Mouse (Mus musculus): ENCODE measurements around the gene Slc37a4.
"Not testable (repeated sequence)": the region's sequence is repeated elsewhere in the genome, so short reads cannot be mapped to it uniquely, and the experiment has no call there.

Gene Slc37a4

DNA sequence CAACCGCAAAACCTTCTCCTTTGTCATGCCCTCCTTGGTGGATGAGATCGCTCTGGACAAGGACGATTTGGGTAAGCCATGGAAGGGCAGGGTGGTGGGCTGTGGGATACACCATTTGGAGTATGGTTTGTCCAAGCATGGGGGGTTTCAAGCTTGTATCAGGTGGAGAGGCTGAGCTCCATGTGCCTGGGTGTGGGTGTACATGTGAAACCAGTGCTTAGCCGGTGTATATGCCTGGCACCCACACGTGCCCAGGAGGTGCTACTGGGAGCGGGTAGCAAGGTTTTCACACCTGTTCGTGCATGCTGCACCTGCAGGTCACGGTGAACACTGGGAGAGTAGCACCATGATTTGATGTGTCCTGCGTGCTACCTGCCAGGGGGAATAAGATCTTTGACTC lies 1.9 kb downstream of the Slc37a4 start:
- no peak for DNase-seq (ENCODE audit: low read depth, low spot score)

- no peak for DNase-seq (ENCODE audit: low read depth, low spot score)
These were observed 2.6 kb downstream of the Slc37a4 start for GRCm38 (mm10) chr9:44399114-44399794.

- DNase-seq (ENCODE audit: low read depth, low spot score) = no peak
These were observed 3.1 kb downstream of the Slc37a4 start for GRCm38 (mm10) chr9:44399795-44400114.

DNA sequence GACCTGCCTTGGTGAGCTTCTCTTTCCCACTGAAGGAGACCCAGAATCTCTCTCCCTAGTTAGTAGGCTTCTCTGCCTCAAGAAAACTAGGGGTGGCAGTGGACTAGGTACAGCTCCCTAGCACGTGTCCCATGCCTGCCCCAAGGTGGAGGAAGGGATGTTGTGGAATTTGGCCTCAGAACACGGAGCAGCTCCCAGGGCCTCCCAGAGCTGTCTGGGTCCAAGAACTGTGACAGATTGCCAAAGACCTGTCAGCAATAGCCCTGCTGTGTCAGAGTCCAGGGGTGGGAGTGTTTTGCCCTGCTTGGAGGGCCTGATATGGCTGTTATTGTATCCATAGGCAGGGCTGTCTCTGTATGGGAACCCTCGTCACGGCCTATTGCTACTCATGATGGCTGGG lies 4.4 kb downstream of the Slc37a4 start:
- DNase-seq (ENCODE audit: low read depth, low spot score) = no peak

- DNase-seq (ENCODE audit: low read depth, low spot score) = no peak
These were observed 8.4 kb downstream of the Slc37a4 start for GRCm38 (mm10) chr9:44405011-44405410.

GRCm38 (mm10) chr9:44406906-44407751 lies 10.5 kb downstream of the Slc37a4 start, which contains the start of the genes Rps25 and Trappc4:
TSS of gene Rps25 (plus strand) at chr9:44407139.
TSS of gene Trappc4 (minus strand) at chr9:44407600.
- peak; percentile 95 for DNase-seq (ENCODE audit: low read depth, low spot score)

DNA sequence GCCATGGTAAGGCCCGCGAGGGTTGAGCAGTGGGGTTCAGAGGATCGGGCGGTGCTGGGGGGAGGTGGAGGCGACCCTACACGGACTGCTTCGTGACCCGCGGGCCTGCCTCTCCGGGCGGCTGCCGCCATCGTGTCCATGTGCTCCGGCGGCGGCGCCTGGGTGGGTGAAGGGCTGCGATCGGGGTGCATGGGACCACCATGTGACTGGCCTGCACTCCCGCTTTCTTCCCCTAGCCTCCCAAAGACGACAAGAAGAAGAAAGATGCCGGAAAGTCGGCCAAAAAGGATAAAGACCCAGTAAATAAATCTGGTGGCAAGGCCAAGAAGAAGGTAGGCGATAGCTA lies 11.1 kb downstream of the Slc37a4 start:
- DNase-seq (ENCODE audit: low read depth, low spot score) = no peak

GRCm38 (mm10) chr9:44408693-44409092 lies 12.0 kb downstream of the Slc37a4 start:
- DNase-seq (ENCODE audit: low read depth, low spot score) = not testable (repeated sequence)

DNA sequence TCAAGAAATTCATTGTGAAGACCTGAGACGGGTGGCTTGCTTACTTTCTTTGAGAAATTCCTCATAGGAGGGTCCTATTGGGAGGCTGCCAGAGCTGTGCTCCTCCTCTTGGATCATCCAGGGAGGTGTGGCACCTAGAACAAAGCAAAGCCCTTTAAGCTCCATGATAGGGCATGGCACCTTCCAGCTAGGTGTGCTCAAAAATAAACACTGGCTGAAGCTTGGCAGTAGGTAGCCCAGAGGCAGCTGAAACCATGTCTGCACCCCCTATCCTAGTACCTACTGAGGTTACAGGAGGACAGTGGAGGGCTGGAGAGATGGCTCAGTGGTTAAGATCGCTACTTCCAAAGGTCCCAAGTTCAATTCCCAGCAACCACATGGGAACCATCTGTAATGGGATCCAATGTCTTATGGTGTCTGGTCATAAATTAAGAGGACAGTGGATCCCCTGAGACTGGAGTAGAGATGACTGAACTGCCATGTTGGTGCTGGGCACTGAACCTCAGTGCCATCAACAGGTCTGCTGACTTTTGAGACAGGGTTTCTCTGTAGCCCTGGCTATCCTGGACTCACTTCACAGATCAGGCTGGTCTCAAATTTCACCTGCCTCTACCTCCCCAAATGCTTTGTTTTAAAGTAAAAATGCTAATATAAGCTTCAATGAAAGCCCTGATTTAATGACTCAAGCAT lies 14.1 kb downstream of the Slc37a4 start:
- no peak for DNase-seq (ENCODE audit: low read depth, low spot score)

DNA sequence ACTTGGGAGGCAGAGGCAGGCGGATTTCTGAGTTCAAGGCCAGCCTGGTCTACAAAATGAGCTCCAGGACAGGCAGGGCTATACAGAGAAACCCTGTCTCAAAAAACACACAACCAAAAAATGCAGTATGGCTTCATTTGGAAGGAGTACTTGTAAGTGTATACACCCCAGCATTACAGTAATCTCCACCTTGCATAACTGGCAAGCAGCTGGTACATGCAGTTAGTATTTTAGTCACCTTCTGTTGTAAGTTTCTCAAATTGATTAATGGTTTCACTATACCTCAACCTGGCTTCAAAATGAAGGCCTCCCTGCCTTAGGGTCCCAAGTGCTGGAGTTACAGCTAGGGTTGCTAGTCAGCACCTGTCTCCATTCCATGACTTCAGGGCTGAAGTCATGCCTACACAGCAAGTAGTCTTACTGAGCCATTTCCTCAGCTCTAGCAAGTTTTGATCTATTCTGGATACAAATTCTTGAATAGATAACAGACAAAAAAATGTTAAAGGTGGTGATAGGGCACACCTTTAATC lies 15.0 kb downstream of the Slc37a4 start:
- no peak for DNase-seq (ENCODE audit: low read depth, low spot score)

GRCm38 (mm10) chr9:44412306-44412705 lies 15.7 kb downstream of the Slc37a4 start:
- no peak for DNase-seq (ENCODE audit: low read depth, low spot score)

GRCm38 (mm10) chr9:44412781-44413180 lies 16.1 kb downstream of the Slc37a4 start:
- no peak for DNase-seq (ENCODE audit: low read depth, low spot score)

DNA sequence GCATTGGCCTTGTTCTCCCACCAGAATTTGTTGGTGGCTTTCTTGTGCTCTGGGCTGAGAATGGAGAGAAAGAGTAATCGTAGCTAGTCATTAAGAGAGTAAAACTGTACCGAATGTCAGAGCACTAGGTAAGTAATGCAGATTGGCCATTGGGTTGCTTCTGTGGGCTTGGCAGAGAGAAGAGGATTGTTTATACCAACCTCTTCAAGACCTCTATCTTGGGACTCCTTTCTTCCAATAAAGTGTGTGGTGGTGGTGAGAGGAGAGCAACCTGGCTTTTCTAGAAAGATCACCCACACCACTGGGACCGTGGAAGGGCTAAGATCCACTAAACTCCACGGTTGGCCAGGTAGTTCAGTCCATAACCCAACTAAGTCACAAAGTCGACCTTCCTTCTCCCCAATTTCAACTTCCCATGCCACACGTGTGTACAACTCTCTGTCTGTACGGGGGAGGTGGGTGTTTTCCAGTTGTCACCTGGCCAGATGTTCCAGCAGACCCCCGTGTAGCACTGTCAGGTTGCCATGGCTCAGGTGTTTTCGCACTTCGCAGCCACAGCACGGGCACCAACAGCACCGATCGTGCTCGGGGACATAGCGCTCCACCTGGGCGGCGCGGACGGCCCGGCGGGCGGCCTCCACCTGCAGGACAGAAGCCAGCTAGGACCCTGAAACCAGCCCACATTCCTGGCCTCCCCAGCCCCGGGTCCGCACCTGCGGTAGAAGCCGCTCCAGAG lies 20.7 kb downstream of the Slc37a4 start:
- no peak for DNase-seq (ENCODE audit: low read depth, low spot score)

DNA sequence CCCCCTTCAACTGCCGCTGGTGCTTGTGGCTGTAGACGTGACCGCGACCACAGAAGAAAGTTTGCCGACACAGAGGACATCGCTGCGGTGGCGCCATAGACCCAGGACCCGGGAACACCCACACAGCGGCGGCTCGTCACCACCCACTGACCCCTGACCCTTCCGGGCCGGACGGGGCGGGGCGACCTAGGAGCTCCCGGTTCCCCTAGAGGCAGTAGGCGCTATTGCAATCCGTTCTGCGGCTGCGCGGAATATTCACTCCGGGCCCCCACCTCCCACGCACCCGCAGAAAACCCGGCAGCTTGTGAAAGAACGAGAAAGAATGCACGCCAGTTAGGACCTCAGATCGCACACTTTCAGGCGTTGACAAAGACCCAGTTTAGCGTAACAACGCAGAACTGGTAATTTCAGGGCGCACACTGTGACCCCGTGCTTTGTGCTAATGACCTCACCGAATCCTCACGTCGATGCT lies 21.3 kb downstream of the Slc37a4 start:
- DNase-seq (ENCODE audit: low read depth, low spot score) = peak; percentile 95

DNA sequence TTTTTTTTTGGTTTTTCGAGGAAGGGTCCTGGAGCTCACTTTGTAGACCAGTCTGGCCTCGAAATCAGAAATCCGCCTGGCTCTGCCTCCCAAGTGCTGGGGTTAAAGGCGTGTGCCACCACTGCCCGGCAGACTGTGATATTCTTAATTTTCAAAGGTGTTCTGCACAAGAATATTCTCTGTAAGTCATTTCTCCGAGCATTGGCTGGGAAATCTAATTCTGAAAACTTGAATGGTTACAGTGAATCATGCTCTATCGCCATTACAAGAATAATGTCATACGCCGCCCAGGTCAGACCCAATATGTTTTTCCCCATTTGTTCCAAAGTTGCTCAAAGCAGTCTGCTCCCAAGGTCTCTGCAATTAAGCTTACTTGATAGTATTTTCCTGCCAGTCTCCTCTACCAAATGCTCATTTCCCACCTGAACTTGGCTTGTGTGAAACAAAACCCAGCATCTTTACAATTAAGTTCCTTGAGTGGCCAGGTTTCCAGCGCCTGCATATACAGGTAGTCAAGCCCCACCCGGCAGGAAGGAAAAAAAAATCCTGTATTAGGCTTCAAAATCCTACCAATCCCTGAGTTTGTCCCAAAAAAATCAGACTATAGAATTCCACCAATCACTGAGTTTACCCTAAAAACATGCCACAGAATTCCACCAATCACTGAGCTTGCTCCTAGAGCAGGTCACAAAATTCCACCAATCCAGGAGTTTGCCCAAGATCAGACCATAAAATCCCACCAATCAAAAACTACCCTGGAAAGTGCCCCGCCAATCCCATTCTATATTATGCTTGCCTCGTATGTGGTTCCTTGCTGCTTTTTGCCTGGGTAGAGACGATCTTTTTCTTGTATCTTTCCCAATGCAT lies 22.1 kb downstream of the Slc37a4 start, which contains the start of gene Ccdc84:
Gene Ccdc84, minus strand, starts transcription at position 51 of the 867 bp plus-strand sequence.
- no peak for DNase-seq (ENCODE audit: low read depth, low spot score)

- DNase-seq (ENCODE audit: low read depth, low spot score) = not testable (repeated sequence)
These were observed 23.1 kb downstream of the Slc37a4 start for GRCm38 (mm10) chr9:44419730-44420129.

DNA sequence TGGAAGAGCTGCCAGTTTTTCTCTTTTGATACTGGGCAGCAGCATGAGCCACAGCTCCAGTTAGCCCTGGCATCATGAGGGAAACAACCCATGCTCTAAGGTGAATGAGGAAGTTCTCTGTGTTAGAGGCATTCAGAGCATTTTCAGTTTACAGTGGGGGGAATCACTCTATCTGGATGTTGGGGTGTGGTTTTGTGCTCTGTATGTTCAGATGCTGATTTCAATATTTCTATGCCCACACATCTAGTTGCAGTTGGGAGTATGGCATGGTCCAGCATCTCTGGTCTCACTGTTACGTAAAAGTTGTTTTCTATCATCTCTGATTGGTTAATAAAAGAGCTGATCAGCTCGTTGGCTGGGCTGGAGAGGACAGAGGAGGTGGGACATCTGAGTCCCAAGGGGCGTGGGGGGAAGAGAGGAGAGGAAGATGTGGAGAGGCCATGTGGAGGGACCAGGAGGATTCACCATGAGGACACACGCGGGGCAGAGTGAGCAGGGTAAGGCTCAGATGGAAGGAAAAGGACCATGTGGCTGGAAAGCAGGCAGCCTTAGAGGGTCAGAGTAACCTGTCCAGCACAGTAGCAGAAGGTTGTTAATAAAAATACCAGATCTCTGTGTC lies 23.7 kb downstream of the Slc37a4 start:
- no peak for DNase-seq (ENCODE audit: low read depth, low spot score)

- no peak for DNase-seq (ENCODE audit: low read depth, low spot score)
These were observed 26.9 kb downstream of the Slc37a4 start for GRCm38 (mm10) chr9:44423576-44423975.

GRCm38 (mm10) chr9:44432577-44433185 lies 36.0 kb downstream of the Slc37a4 start:
- no peak for DNase-seq (ENCODE audit: low read depth, low spot score)

All from CD4-positive, CD25-positive, alpha-beta regulatory T cell, adult 2 months (primary cell).